Mouse (Mus musculus): ENCODE data around the gene Plekhm2. TPM values are rescaled to one million over a fixed set of nuclear protein-coding genes. Genes with fewer than 3 reads are reported as not detected.

The Plekhm2 gene
- polyA plus RNA-seq, 1 experiment from 2014 or later: 9.8 TPM

- peak overlapping the region; percentile 45 for H3K4me2 ChIP-seq (replicated peaks)
- no peak overlapping the region for H3K27ac ChIP-seq
- peak overlapping the region; percentile 24 for H3K4me3 ChIP-seq
- ATAC-seq (ENCODE audit: insufficient number of reproducible peaks, insufficient read depth, low FRiP score, low TSS enrichment): no peak
- 0 out of 2 replicates have a peak overlapping the region, but pooled peaks have one; percentile 27 for H3K9ac ChIP-seq
- H3K9me3 ChIP-seq: no peaks in the 10 kb centered on the region
- peaks cover 6% of the 10 kb centered on the region for H3K27me3 ChIP-seq
- no peaks in the 10 kb centered on the region for H3K36me3 ChIP-seq
- H3K4me1 ChIP-seq: 0 out of 2 replicates have a peak, but pooled peaks cover 6% of the 10 kb centered on the region
- WGBS: 13% methylated on average over 22 of the region's 22 CpGs
These were observed 46.7 kb downstream of the Plekhm2 start for GRCm38 (mm10) chr4:141617863-141618564.

DNA sequence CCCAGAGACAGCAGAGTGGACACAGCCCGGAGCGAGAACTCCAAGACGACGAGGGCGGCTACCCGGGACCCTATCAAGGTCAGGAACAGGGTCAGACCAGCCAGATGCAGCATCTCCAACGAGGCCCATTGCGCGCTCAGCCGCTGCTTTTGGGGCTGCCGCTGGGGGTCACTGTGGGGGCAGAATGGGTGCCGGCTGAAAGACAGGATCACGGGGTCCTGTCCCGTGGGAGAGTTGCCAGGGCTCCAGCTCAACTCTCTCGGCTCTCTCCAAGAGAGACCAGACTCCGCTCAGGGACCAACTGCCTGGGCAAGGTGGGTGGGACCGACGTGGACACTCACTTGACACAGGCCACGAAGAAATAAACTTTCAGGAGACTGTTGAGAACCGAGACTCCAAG lies 47.4 kb downstream of the Plekhm2 start:
- 6% methylated on average over 20 of the region's 20 CpGs for WGBS
- peaks cover 6% of the 10 kb centered on the region for H3K27me3 ChIP-seq
- H3K9ac ChIP-seq: 0 out of 2 replicates have a peak overlapping the region, but pooled peaks have one; percentile 27
- H3K36me3 ChIP-seq: no peaks in the 10 kb centered on the region
- ATAC-seq (ENCODE audit: insufficient number of reproducible peaks, insufficient read depth, low FRiP score, low TSS enrichment): no peak
- H3K27ac ChIP-seq: no peak overlapping the region
- 0 out of 2 replicates have a peak, but pooled peaks cover 6% of the 10 kb centered on the region for H3K4me1 ChIP-seq
- H3K4me3 ChIP-seq: peak overlapping the region; percentile 24
- no peaks in the 10 kb centered on the region for H3K9me3 ChIP-seq
- peak overlapping the region; percentile 45 for H3K4me2 ChIP-seq (replicated peaks)

DNA sequence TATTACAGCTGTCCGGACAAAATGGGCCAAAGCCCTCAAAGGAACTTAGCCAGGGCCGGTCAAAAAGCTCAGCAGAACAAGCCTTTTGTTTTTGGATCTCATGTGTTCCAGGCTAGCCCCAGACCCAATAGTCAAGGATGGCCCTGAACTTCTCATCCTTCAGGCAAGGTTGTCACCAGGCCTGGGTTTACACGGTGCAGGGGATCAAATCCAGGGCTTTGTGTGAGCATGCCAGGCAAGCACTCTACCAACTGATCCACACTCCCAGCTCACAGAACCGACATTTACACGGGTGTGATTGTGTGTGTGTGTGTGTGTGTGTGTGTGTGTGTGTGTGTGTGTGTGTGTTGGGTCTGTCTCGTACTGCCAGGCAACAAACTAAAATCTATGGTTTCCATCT lies 47.9 kb downstream of the Plekhm2 start:
- no peak overlapping the region for H3K4me2 ChIP-seq (replicated peaks)
- H3K27ac ChIP-seq: no peak overlapping the region
- H3K36me3 ChIP-seq: no peaks in the 10 kb centered on the region
- H3K9ac ChIP-seq: no peak overlapping the region
- H3K27me3 ChIP-seq: peaks cover 6% of the 10 kb centered on the region
- WGBS: 68% methylated on average over 6 of the region's 6 CpGs
- 0 out of 2 replicates have a peak, but pooled peaks cover 6% of the 10 kb centered on the region for H3K4me1 ChIP-seq
- ATAC-seq (ENCODE audit: insufficient number of reproducible peaks, insufficient read depth, low FRiP score, low TSS enrichment): no peak
- H3K9me3 ChIP-seq: no peaks in the 10 kb centered on the region
- no peak overlapping the region for H3K4me3 ChIP-seq

DNA sequence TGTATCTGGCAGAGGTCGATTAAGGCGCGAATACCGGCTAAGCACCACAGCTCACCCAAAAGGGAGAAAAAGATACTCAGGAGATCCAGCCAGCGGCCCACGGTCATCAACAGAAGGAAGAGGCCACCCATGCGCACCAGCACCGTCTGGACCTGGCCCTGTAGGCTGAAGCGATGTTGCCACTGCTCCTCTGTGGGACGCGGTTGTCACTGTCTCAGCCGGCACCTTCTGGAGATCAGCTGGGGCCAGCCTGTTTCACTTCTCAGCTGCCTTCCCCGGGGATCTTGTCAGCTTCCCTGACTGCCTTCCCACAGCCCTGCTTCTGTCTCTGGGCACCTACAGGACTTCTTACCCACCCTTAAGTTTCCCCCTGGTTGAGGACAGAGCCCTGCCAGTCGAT lies 49.8 kb downstream of the Plekhm2 start:
- H3K27ac ChIP-seq: no peak overlapping the region
- no peak overlapping the region for H3K9ac ChIP-seq
- H3K27me3 ChIP-seq: peaks cover 6% of the 10 kb centered on the region
- ATAC-seq (ENCODE audit: insufficient number of reproducible peaks, insufficient read depth, low FRiP score, low TSS enrichment): no peak
- WGBS: 83% methylated on average over 14 of the region's 14 CpGs
- H3K9me3 ChIP-seq: no peaks in the 10 kb centered on the region
- no peaks in the 10 kb centered on the region for H3K36me3 ChIP-seq
- H3K4me1 ChIP-seq: 0 out of 2 replicates have a peak, but pooled peaks cover 6% of the 10 kb centered on the region
- no peak overlapping the region for H3K4me3 ChIP-seq
- no peak overlapping the region for H3K4me2 ChIP-seq (replicated peaks)

DNA sequence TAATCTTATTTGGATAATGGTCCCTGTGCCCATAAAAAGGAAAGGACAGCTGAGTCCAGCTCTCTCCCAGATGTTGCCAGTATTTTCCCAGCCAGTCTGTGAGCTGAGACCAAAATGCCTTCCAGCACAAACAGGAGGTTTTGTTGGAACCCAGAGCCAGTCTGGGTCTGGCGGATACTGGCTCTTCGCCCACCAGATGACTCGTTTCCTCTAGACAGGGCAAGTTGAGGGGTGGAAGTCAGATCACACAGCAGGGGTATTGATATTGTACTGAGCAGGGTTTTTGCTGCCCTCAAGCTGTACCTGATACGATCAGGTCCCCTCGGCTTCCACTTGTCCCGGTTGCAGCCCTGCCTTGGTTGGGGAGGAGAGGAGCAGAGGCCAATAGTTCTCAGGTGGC lies 55.2 kb downstream of the Plekhm2 start:
- no peak for ATAC-seq (ENCODE audit: insufficient number of reproducible peaks, insufficient read depth, low FRiP score, low TSS enrichment)
- H3K9me3 ChIP-seq: no peaks in the 10 kb centered on the region
- H3K27me3 ChIP-seq: no peaks in the 10 kb centered on the region
- H3K36me3 ChIP-seq: no peaks in the 10 kb centered on the region
- 75% methylated on average over 6 of the region's 6 CpGs for WGBS
- H3K4me3 ChIP-seq: no peak overlapping the region
- no peak overlapping the region for H3K9ac ChIP-seq
- 0 out of 2 replicates have a peak, but pooled peaks cover 1% of the 10 kb centered on the region for H3K4me1 ChIP-seq
- H3K4me2 ChIP-seq (replicated peaks): no peak overlapping the region
- no peak overlapping the region for H3K27ac ChIP-seq

DNA sequence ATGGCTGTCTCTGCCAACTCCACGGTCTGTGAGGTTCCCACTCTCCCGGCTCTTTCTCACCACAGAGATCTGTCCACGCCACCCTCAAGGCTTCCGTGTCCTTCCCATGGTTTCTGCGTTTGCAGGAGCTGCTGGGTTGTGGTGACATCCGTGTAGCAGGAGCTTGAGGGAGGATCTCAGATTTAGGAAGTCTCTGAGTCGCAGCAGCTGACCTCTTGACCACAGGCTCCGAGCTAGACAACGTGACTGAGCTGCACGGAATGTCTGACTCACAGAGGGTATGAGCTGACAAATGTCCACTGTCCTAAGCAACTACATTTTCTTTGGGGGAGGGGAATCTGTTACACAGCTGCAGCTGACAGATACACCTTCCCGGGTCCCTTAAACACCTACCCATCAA lies 58.8 kb downstream of the Plekhm2 start, which contains the start of gene Fblim1:
Gene Fblim1, minus strand, starts transcription at position 236 of the 400 bp plus-strand sequence.
- Histone ChIP-seq H3K9me3 (no peaks in the 10 kb centered on the region), H3K27ac (no peak within 1 kb of the TSS), H3K36me3 (no peaks in the 10 kb centered on the region), H3K4me2 (replicated peaks) (no peak within 1 kb of the TSS), H3K9ac (no peak within 1 kb of the TSS), H3K4me3 (no peak within 1 kb of the TSS), H3K27me3 (no peaks in the 10 kb centered on the region), H3K4me1 (peaks cover 8% of the 10 kb centered on the region; the same call in 1 of the 2 replicates)
- ATAC-seq (ENCODE audit: insufficient number of reproducible peaks, insufficient read depth, low FRiP score, low TSS enrichment): no peak
- 78% methylated on average over 11 of the region's 11 CpGs for WGBS

- no peaks in the 10 kb centered on the region for H3K36me3 ChIP-seq
- peaks cover 9% of the 10 kb centered on the region; the same call in 1 of the 2 replicates for H3K4me1 ChIP-seq
- no peak overlapping the region for H3K9ac ChIP-seq
- 86% methylated on average over 5 of the region's 5 CpGs for WGBS
- ATAC-seq (ENCODE audit: insufficient number of reproducible peaks, insufficient read depth, low FRiP score, low TSS enrichment): no peak
- H3K27me3 ChIP-seq: no peaks in the 10 kb centered on the region
- H3K27ac ChIP-seq: no peak overlapping the region
- no peaks in the 10 kb centered on the region for H3K9me3 ChIP-seq
- H3K4me2 ChIP-seq (replicated peaks): no peak overlapping the region
- no peak overlapping the region for H3K4me3 ChIP-seq
These were observed 59.3 kb downstream of the Plekhm2 start for GRCm38 (mm10) chr4:141605421-141605820.

DNA sequence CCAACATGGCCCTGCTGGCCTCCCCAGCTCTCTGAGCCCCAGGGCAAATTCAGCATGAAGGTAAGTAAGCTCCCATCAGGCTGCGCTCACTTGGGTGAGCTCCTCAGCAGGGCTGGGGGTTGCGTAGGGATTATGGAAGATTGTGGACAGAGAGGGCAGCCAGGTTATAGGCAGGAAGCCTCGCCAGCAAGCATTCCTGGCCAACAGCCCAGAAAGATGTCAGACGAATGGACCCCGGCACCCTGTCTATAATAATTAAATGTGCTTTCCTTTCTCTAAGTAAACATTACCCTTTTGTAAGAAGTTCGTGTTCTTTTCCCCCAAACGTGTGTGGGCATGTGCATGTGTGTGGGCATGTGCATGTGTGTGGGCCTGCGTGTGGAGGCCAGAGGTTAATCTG lies 60.2 kb downstream of the Plekhm2 start:
- Histone ChIP-seq H3K9me3 (no peaks in the 10 kb centered on the region), H3K4me1 (peaks cover 16% of the 10 kb centered on the region), H3K27me3 (no peaks in the 10 kb centered on the region), H3K4me2 (replicated peaks) (no peak overlapping the region), H3K36me3 (no peaks in the 10 kb centered on the region), H3K4me3 (no peak overlapping the region), H3K9ac (no peak overlapping the region), H3K27ac (0 out of 2 replicates have a peak overlapping the region, but pooled peaks have one; percentile 42)
- WGBS: 53% methylated on average over 8 of the region's 8 CpGs
- no peak for ATAC-seq (ENCODE audit: insufficient number of reproducible peaks, insufficient read depth, low FRiP score, low TSS enrichment)

GRCm38 (mm10) chr4:141603921-141604320 lies 60.8 kb downstream of the Plekhm2 start:
- Histone ChIP-seq H3K4me1 (peaks cover 16% of the 10 kb centered on the region), H3K27ac (no peak overlapping the region), H3K4me3 (no peak overlapping the region), H3K36me3 (no peaks in the 10 kb centered on the region), H3K9me3 (no peaks in the 10 kb centered on the region), H3K4me2 (replicated peaks) (no peak overlapping the region), H3K9ac (no peak overlapping the region), H3K27me3 (no peaks in the 10 kb centered on the region)
- no peak for ATAC-seq (ENCODE audit: insufficient number of reproducible peaks, insufficient read depth, low FRiP score, low TSS enrichment)
- 68% methylated on average over 4 of the region's 4 CpGs for WGBS

- Histone ChIP-seq H3K4me1 (peaks cover 24% of the 10 kb centered on the region), H3K4me2 (replicated peaks) (no peak overlapping the region), H3K9me3 (no peaks in the 10 kb centered on the region), H3K27me3 (no peaks in the 10 kb centered on the region), H3K27ac (0 out of 2 replicates have a peak overlapping the region, but pooled peaks have one; percentile 17), H3K4me3 (no peak overlapping the region), H3K9ac (no peak overlapping the region), H3K36me3 (no peaks in the 10 kb centered on the region)
- no peak for ATAC-seq (ENCODE audit: insufficient number of reproducible peaks, insufficient read depth, low FRiP score, low TSS enrichment)
- WGBS: 65% methylated on average over 11 of the region's 11 CpGs
These were observed 62.0 kb downstream of the Plekhm2 start for GRCm38 (mm10) chr4:141602523-141603223.

DNA sequence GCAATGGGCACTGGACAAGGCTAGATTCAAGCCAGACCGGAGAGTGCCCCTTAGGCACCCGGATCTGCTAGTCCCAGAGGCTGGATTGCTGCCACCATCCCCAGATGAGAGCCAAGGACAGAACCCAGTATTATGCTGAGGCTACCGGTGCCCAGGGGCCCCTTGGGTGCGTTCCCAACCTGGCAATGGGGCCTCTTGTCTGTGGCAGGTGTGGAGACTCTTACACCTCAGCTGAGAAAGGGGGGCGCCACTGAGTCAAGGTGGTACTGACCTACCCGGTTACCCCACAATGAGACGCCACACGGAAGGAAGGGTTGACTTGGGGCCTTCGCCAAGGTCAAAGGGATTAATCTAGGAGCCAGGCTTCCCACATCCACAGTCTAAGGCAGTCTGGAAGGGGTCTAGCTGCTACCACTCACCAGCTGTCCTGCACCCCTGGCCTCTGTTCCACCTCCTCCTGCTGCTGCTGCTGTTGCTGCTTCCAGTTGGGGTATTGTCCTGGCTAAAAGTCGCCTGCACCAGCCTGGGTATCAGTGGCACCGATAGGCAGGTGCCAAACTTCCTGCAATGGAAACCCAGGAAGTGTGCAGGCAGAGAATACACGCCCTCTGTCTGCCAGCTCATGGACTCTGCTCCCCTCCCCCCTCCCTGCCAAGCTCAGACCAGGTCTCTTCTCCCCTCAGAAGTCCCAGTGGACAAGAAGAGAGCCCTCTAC lies 63.4 kb downstream of the Plekhm2 start:
- no peak overlapping the region for H3K4me3 ChIP-seq
- H3K4me1 ChIP-seq: peaks cover 28% of the 10 kb centered on the region

More for the DNA sequence above, 63.4 kb downstream of the Plekhm2 start:
- Histone ChIP-seq H3K9me3 (no peaks in the 10 kb centered on the region), H3K27me3 (no peaks in the 10 kb centered on the region), H3K27ac (no peak overlapping the region), H3K9ac (no peak overlapping the region), H3K4me2 (replicated peaks) (no peak overlapping the region), H3K36me3 (no peaks in the 10 kb centered on the region)
- WGBS: 71% methylated on average over 12 of the region's 12 CpGs
- no peak for ATAC-seq (ENCODE audit: insufficient number of reproducible peaks, insufficient read depth, low FRiP score, low TSS enrichment)

Data from embryonic facial prominence, embryonic 12.5 days (tissue).